Mouse (Mus musculus) kidney, adult 2 months (tissue): Measurements from ENCODE around the gene Galnt14.

ENCODE experiments used
- CTCF ChIP-seq: fragments of 200-500 bp; conservative IDR thresholded peaks from 2 replicates; pipeline ENCODE4 v1.5.1; 2011; ENCODE audit warnings: low read depth, mild to moderate bottlenecking, control low read depth, low read length, moderate library complexity, mixed read lengths; ENCODE audit not compliant: insufficient read depth, insufficient read length
- POLR2A ChIP-seq: fragments of 200-500 bp; IDR thresholded peaks from one replicate; pipeline ENCODE4 v1.6.1; 2011; ENCODE audit warnings: low read depth, low read length, control low read depth

DNA sequence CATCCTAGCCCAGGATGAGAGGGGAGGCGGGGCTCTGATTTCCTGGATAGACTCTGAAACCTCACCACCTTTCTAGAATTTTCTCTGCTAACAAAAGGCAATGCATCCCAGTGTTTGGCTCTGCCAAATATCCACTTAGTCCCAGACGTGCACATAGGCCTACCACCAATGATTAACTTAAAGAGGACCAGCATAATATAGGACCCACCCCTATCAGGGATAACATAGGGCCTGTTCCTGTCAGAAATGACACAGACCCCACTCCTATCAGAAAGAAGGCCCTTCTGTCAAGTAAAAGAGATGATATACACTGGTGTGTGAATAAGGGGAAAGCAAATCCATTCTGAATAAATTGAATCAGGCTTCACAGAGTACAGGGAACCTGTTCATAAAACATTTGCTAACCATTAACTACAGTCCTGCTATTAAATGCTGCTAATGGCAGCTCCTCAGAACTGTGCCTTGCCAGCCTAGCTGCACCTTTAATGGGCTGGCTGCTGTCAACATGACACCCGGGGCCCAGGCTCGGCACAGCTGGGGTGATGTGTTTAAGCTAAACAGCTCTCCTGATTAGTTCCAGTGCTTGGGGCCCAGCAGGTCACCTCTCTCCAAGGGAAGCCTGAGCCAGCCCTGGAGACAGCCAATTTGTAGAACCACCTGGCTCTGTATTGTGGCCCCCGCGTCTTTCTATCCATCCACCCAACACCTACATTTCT, 70.7 kb downstream of the Galnt14 start:
- no peak for TF ChIP-seq CTCF
- no peak for TF ChIP-seq POLR2A
